Mouse (Mus musculus) MEL (cell line): ENCODE measurements around the gene Myh10.

Experiments
- BHLHE40 ChIP-seq: IDR thresholded peaks from 2 replicates; pipeline ENCODE4 v1.6.1; 2012; ENCODE audit warnings: low read depth, mild to moderate bottlenecking, inconsistent platforms, low read length, improper control_type of control experiment, borderline replicate concordance
- CTCF ChIP-seq, 3 experiments: IDR thresholded peaks in 2 of 3; conservative IDR thresholded peaks in 1 of 3; 2 replicates each; pipeline ENCODE4 v1.5.1; 2011 to 2012; ENCODE audit warnings: low read length in 3 of 3, low read depth in 2 of 3, mild to moderate bottlenecking in 2 of 3, improper control_type of control experiment in 1 of 3, inconsistent platforms in 1 of 3, mixed read lengths in 1 of 3, moderate library complexity in 1 of 3; ENCODE audit not compliant: control insufficient read depth in 1 of 3, insufficient read depth in 1 of 3, poor library complexity in 1 of 3, severe bottlenecking in 1 of 3
- ELF1 ChIP-seq: IDR thresholded peaks from 2 replicates; pipeline ENCODE4 v1.6.1; 2014; ENCODE audit warnings: low read depth, mild to moderate bottlenecking, inconsistent platforms, low read length, improper control_type of control experiment, moderate library complexity
- EP300 ChIP-seq, 2 experiments: IDR thresholded peaks; 2 replicates each; pipeline ENCODE4 v1.6.1; 2011; ENCODE audit warnings: improper control_type of control experiment in 2 of 2, low read length in 2 of 2, low read depth in 1 of 2, mild to moderate bottlenecking in 1 of 2
- GABPA ChIP-seq: IDR thresholded peaks from 2 replicates; pipeline ENCODE4 v1.6.1; 2012; ENCODE audit warnings: low read depth, mild to moderate bottlenecking, inconsistent platforms, low read length, improper control_type of control experiment, moderate library complexity
- GATA1 ChIP-seq: IDR thresholded peaks from 2 replicates; pipeline ENCODE4 v1.6.1; 2011; ENCODE audit warnings: low read depth, low read length, improper control_type of control experiment
- JUND ChIP-seq: IDR thresholded peaks from 2 replicates; pipeline ENCODE4 v1.6.1; 2011; ENCODE audit warnings: low read depth, mild to moderate bottlenecking, improper control_type of control experiment, low read length
- MXI1 ChIP-seq: IDR thresholded peaks from 2 replicates; pipeline ENCODE4 v1.6.1; 2011; ENCODE audit warnings: mild to moderate bottlenecking, low read depth, low read length, improper control_type of control experiment
- POLR2A ChIP-seq, 2 experiments: IDR thresholded peaks; 2 replicates each; pipeline ENCODE4 v1.6.1; 2011 to 2012; ENCODE audit warnings: low read length in 2 of 2, mild to moderate bottlenecking in 2 of 2, control low read depth in 1 of 2, improper control_type of control experiment in 1 of 2, low read depth in 1 of 2, moderate library complexity in 1 of 2; ENCODE audit not compliant: control insufficient read depth in 1 of 2, insufficient read depth in 1 of 2, poor library complexity in 1 of 2
- POLR2AphosphoS2 ChIP-seq: IDR thresholded peaks from 2 replicates; pipeline ENCODE4 v1.6.1; 2011; ENCODE audit warnings: low read length, improper control_type of control experiment
- POLR2AphosphoS5 ChIP-seq: IDR thresholded peaks from 2 replicates; pipeline ENCODE4 v1.6.1; 2012; ENCODE audit warnings: low read depth, borderline replicate concordance, mild to moderate bottlenecking, inconsistent platforms, low read length, moderate library complexity, mixed read lengths
- SMC3 ChIP-seq: IDR thresholded peaks from 2 replicates; pipeline ENCODE4 v1.6.1; 2011; ENCODE audit warnings: low read depth, low read length, improper control_type of control experiment
- TBP ChIP-seq: IDR thresholded peaks from 2 replicates; pipeline ENCODE4 v1.8.0; 2011; ENCODE audit warnings: low read depth, low read length, improper control_type of control experiment
- ZC3H11A ChIP-seq: IDR thresholded peaks from 2 replicates; pipeline ENCODE4 v1.6.1; 2012; ENCODE audit warnings: low read depth, mild to moderate bottlenecking, inconsistent platforms, low read length, improper control_type of control experiment

DNA sequence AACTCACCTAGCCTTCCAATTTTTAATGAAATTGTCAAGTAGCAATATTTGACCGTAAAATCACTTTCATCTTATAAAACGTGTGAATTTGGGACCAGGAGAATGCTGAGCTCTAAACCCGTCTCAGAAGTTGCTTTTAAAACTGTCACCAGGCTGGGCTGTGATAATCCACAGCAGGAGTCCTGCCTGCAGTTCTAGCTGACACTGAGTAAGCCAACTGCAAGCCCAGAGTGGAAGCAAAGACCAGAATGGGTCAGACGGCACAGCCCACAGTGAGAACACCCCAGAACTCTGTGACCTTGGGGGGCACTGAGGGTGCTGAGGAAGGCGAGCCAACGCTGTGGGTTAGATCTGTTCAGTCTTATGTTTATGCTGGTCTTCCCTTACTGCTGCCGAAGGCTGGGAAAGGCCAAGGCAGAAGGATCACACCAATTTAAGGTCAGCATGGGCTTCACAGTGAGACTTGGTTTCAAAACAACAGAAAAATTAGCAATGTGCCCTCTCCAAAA is 84.8 kb downstream of the Myh10 start:
- TF ChIP-seq CTCF (IDR thresholded peaks at IDR 0.05 in 2 of 3, conservative IDR thresholded peaks at IDR 0.05 in 1 of 3; ENCODE audit: control insufficient read depth in 1 of 3, insufficient read depth in 1 of 3, low read depth in 2 of 3, low read length in 3 of 3, poor library complexity in 1 of 3, severe bottlenecking in 1 of 3) (no peak), GABPA (no peak), EP300 (IDR thresholded peaks at IDR 0.05; ENCODE audit: low read depth in 1 of 2, low read length in 2 of 2) (no peak), TBP (no peak), MXI1 (no peak), GATA1 (no peak), BHLHE40 (no peak), POLR2AphosphoS5 (no peak), ELF1 (no peak), ZC3H11A (no peak), POLR2A (IDR thresholded peaks at IDR 0.05; ENCODE audit: control insufficient read depth in 1 of 2, insufficient read depth in 1 of 2, low read depth in 1 of 2, low read length in 2 of 2, poor library complexity in 1 of 2) (no peak), JUND (no peak), SMC3 (no peak), POLR2AphosphoS2 (no peak)
